Mouse (Mus musculus) thymus, postnatal 25 days (tissue): ENCODE data around the gene Braf.

Source experiments
- DNase-seq: peaks from one replicate; pipeline ENCODE4 v3.0.0; 2022

Gene Braf

DNA sequence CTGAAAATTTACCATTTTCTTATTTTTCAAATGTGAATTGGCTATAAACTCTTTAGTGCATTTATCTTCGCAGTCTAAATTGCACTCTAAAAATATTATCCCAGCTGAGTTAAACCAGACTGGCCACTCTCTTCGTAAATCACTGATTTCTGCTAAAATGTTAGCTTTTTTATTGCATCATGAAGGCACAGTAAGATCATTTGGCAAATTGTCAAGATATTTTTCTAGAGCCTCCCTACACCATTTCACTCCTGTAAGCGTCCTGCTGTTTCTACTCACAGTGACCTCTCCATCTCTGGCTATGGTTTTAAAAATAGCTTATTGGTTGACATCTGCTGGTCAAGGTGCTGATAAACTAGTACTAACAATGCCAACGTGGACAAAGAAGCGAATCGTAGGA lies 119.2 kb downstream of the Braf start:
- DNase-seq = no peak

DNA sequence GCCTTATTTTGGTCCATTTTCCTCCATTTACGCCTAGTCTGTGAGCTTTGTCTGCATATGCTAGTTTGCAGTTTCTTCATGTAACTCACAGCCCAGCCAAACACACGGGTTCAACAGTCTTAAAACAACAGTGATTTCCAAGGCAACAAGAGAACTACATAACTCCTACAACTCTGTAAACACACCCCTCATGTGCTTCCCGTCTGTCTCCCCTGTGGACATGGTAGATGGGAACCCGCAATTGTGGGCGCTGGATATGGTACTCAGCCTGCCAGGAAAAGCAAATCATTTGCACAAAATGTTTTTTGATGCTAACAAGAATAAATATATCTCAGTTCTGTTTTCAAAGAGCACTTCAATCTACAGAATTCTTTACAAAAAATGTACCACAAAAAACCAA lies 120.7 kb downstream of the Braf start:
- no peak for DNase-seq

DNA sequence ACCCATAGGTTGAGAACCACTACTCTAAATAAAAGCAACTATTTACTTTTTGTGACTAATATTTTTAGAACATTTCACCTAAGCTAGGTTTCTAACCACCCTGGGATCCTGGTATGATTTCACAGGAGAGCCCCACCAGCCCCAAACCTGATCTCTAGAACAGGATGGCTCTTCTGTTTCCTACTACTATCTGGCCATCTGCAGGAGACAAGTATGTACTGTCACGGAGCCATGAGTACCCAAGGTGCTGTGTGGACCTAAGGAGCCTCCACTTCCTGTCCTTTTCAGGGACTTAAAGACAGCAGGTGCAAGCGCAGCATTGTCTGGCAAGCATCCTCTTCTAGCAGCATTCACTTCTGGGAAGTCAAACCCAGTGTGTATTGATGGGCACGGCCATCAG lies 123.4 kb downstream of the Braf start:
- DNase-seq = no peak

DNA sequence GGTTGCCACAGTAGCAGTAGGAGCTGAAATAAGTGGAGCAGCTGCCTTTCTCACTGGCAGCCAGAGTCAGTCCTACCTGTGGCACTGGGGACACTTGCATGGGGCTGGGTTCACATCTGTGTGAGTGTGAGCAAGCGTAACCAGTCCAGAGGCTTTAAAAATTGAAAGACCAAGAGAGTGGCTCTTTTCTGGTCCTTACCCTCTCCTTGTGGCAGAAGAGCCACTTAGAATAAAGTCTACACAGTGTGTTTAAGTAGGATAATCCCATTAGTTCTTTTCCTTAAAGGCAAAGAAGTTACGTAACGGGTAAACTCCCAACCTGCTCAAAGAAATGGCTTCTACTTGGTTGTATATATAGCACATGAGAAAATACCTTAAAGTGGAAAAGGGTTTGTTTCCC lies 124.4 kb downstream of the Braf start:
- DNase-seq = no peak

DNA sequence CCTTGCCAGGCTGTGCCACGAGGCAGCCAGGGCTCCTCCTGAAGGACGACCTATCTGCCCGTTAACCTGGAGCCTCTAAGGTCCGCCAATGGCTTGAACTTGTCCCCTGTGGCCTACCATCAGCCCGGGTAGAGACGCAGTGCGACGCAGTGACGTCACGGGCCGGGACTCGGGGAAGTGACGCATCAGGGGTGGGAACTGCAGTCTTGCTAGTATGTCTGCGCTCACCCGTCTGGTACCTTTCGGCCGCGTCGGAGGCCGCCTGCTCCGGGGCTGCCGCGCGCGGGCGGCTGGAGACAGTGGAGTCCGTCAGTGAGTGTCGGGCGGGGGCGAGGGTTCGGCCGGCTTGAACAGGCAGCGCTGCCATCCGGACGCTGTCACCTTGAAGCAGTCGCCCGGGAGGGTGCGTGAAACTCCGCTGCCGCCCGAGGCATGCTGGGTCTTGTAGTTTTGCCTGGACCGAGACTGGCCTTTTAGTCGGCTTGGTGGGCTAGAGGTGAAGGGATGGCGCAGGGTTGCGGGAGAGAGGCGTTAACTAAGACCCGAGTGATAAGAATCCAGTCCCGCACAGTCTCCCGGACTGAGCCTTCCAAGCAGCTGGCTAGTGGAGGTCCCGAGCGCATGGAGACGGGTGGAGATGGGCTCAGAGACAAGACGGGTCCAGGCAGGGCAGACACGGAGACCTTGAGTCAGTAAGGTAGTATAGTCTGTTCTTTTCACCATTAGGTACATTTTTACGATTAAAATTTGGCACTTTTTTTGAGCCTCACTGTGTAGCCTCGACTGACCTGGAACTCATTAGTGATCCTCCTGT lies 132.7 kb downstream of the Braf start, which contains the start of gene Ndufb2:
Gene Ndufb2, plus strand, starts transcription at position 174 of the 814 bp plus-strand sequence.
- DNase-seq = peak; percentile 94

DNA sequence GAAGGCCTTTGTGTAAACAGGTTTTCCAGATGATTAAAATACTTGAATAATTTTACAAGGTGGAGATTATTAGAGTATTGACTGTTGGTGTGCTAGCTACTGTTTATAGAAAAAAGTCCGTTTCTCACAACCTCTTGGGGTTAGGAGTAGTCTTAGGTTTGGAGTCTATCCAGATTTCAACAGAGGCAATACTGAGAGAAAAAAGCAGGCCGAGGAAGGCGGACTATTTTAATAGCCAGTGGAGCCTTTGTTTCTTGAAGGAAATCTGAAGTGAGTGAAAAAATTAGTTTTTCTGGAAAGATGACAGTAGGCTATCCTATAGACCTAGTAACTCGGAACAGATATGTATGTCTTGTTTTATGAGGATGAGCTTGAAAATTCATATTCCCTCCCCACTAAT lies 133.8 kb downstream of the Braf start:
- DNase-seq = no peak

DNA sequence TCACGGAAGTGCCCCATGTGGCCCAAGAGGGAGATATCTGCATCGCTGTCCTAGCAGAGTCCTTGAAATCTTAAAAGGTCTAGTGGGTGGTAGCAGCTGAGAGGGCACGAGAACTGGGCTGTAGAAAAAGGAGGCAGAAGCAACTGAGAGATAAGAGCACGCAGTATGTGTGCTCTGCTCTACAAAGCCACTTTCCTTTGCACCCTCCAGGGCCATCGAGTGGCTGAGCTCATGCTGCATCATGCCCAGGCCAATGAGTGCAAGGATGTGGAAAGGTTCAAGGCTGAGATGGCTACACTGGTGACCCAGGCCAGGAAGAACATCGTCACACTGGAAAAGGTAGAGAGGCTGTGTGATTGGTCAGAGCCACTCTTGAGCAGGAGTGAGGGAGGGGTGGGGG lies 139.7 kb downstream of the Braf start, which contains the start of gene Gm42420:
Gene Gm42420, plus strand, starts transcription at position 237 of the 400 bp plus-strand sequence.
- no peak for DNase-seq

DNA sequence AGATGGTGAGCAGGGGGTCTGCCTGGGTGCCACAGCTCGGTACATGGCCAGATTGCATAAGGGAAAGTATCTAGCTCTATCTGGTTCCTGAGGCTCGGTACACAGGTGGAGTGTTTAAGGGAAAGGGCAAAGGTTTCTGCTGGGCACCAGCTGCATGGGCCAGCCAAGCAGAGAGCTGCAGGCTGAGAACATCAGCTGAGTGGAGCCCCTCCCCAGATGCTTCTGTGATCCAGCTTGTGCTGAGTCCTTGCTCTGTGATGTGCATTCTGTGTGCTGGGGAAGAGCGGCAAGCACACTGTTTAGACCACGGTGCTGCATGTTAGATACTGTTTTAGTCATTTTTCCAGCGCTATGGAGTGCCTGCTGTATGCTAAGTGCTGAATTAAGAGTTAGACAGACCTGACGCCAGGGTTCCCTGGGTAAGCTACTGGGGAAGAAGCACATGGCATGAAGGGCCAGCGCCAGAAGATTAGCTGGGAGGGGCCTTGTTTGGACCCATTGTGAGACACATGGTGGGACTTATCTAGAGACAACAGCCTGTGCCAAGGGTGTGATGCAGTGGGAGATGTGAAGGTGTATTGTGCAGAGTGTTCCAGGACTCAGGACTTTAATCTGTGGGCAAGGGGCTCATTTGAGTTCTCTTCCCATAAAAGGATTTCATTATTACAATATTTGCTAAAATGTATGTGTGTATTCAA lies 144.0 kb downstream of the Braf start:
- DNase-seq = no peak

DNA sequence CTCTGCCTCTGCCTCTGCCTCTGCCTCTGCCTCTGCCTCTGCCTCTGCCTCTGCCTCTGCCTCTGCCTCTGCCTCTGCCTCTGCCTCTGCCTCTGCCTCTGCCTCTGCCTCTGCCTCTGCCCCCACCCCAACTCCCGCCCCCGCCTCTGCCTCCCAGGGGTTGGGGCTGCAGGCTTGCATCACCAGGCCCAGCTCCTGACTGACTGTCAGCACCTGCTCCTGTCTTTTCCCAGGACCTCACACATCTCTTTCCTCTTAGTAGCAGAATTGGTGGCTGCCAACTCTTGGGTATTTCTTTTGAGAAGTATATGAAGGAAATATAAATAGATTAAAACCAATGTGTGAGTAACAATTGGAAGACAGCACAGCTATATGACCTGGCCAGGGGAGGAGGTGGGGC lies 144.7 kb downstream of the Braf start:
- no peak for DNase-seq

DNA sequence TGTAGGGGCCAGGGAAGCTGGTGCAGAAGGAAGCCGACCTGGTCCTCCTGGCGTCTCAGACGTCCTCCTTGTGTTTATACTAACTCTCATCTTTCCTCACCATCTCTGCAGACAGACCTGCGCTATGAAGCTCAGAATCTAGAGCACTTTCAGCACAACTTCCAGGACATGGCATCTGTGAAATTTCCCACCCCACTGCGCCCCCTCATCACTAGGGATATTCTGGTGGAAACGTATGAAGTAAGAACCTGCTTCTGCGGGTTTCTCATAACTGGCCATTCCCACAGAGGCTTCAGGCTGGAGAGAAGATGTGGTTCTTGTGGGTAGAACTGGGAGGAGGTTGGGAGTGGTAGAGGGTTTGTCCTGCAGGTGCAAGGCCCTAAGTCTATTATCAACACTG lies 145.7 kb downstream of the Braf start:
- DNase-seq = no peak

DNA sequence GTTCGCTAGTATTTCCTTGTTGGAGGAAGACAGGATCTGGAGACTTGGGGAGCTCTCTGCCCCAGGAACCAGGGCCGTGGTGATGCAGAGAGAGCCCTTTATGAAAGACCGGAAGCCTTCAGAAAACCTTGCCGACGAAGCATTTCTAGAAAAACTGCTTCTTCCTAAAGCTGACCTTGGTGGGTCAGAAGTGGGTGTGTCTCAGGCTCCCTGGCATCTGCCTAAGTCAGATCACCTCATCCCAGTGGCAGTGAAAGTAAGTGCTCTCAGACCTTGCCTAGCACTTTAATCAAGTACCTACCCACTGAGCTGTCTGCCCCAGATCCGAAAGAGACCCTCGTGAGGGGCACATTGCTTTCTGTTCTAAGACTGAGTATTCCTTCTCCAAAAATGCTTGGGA lies 150.3 kb downstream of the Braf start:
- DNase-seq = no peak

DNA sequence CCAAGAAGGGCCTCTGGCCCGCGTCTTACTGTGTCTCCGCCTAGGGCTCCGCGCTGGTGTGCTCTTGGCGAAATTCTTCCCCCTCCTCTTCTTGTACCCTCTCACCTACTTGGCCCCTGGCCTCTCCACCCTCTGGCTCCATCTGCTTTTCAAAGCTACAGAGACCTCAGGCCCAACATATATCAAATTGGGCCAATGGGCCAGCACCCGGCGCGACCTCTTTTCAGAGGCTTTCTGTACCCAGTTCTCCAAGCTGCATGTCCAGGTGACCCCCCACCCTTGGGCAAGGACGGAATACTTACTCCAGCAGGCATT lies 150.8 kb downstream of the Braf start:
- DNase-seq = peak; percentile 6

DNA sequence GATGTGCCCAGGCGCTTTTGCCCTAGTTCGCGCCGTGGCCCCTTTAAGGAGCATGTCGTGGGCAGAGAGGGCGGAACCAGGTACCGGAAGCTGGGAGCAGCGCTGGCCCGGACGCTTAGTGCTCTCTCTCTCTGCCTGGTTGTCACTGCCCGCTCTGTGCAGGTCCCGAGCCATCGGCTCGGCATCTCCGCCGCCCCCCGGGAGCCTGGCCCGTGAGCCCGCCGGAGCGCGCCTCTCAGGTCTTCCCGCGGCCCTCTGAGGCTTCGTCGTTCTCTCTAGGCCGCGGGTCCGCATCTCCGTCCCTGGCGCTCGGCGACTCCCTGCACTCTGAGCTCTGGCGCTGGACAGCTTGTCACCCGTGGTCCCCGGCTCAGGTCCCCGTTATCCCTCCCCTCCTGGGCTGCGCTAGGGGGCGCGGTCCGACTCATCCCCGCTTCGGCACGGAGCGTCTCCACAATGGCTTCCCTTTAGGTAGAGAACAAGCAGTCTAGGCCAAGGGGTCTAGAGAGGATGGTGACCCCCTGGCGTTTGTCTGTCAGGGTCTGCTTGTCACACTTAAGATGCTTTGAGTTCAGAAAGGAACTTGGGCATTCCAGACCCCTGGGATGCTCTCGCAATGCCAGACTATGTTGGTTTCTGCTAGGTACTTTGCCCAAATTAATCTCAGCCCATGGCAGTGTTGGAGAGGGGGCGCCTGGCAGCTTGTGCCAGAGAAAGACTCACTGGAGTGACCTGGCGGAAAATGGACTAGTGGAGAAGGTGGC lies 151.3 kb downstream of the Braf start, which contains the start of gene Adck2:
Gene Adck2, plus strand, starts transcription at position 83 of the 764 bp plus-strand sequence.
- DNase-seq = peak; percentile 82

DNA sequence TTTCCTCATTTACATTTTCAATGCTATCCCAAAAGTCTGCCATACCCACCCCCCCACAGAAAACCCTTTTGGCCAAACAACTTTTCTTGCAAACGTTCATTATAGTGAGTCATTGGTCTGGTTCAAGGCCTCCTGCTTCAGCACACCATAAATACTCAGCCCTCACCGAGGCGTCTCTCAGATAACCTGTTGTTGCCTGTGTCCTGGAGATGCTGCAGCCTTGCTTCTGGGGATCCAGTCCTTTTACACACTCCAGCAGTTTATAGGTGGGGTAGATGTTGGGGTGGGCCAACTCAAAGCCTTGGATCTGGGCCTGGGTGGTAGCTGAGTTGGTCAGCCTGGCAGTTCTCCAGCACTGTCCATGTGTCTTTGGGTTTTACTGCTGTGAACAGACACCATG lies 154.8 kb downstream of the Braf start:
- DNase-seq = no peak

DNA sequence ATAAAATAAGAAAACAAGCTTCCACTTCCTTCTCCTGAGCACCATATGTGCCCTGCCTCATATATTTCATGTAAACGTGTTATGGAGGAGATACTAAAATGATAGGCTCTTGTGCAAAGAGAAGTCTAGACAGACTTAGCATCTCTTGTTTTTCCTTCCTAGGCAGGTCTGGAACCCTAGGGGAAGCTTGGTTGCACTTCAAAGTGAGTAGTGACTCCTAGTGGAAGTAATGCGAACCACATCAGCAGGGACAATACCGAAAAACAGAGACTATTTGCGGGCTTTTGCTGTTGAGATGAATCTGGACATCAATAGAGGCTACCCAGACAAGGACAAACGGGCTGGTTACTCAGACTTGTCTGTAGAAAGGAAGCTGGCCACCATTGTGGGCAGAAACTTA lies 157.7 kb downstream of the Braf start:
- peak; percentile 19 for DNase-seq

DNA sequence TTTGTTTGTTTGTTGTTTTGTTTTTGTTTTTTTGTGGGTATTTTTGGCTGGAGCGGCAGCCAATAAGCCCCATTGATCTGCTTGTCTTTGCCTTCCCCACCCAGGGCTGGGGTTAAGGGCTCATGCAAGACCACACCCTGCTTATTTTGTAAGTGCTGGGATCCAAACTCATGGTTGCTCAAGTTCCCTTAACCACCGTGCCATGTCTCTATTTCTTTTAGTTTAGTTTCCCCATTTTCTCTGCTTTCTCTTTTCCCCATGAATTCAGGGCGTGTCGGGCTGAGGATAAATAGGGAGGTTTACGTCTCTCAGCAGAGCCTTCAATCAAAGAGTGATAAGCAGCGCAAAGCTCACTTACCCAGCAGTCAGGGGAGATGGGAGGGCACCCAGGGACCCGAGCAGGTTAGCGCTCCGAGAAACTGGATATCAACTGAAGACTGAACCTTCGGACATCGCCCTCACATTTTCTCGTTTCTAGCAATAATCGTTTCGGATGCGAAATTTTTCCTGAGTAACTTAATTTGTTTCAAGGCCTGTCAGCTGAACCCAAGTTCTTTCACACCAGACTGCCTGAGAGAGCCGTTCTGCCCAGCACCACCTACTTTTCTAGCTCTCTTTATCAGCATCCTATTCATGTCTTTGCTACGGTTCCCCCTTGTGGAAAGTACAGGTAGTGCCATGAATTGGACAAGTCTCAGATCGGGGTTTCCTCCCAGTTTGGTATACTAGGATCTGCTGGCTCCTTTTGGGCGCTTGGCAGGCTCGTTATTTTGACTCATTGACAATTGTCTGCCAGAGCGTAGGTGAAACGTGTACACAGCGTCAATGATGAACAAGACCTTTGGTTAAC lies 162.9 kb downstream of the Braf start:
- peak; percentile 75 for DNase-seq

DNA sequence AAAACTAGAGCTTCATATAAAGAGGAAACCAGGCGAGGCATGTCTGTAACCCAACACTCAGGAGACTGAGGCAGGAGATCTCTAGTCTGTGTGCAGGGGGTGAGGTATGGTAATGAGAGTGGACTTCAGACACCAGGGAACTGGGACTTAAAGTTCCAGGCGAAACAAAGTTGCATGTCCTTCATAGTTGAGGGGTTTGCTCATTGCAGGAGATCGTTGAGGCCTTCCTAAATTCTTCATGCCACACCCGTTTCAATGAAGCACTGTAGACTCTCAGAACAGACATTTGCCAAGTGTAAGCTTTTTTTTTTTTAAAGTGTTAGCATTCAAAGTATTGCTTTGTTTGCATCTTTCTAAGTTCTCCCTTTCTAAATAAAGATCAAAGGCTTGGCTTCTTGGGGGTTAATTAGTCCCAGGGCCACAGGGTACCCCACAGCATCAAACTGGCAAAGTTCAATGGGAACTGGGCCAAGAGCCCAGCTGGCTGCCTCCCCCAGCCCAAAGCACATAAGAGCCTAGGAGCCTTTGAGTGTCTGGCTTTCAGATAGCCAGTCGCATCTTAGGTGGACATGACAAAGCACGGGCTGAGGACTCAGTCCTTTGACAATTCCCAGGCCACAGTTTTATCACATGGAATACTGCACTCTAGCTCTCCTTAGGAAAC lies 165.9 kb downstream of the Braf start:
- no peak for DNase-seq

DNA sequence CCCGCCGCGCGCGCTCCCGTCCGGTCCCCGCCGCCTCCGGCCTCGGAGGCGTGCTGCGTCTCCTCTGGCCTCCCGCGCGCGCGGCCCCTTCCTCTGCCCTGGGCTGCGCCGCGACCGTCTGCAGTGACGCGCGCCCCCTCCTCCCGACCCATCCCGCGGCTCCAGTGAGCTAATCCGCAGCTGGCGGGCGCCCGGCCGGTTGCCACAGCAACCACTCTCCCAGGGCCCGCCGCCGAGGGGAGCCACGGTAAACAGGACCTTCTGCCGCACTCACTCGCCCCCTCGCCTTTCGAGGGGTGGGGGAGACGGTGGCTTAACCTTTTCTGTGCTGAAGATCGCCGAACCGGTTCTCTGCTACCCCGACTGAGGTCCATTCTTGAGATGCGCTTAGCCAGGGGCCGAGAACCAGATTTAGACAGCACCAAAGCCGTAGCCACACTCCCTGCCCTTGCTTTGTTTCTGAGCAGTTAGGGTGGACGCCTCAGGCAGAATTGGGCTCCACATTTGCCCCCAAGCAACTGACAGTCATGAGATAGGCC lies 167.5 kb downstream of the Braf start, which contains the start of gene Dennd2a:
Gene Dennd2a, minus strand, starts transcription at position 145 of the 539 bp plus-strand sequence.
- peak; percentile 39 for DNase-seq

DNA sequence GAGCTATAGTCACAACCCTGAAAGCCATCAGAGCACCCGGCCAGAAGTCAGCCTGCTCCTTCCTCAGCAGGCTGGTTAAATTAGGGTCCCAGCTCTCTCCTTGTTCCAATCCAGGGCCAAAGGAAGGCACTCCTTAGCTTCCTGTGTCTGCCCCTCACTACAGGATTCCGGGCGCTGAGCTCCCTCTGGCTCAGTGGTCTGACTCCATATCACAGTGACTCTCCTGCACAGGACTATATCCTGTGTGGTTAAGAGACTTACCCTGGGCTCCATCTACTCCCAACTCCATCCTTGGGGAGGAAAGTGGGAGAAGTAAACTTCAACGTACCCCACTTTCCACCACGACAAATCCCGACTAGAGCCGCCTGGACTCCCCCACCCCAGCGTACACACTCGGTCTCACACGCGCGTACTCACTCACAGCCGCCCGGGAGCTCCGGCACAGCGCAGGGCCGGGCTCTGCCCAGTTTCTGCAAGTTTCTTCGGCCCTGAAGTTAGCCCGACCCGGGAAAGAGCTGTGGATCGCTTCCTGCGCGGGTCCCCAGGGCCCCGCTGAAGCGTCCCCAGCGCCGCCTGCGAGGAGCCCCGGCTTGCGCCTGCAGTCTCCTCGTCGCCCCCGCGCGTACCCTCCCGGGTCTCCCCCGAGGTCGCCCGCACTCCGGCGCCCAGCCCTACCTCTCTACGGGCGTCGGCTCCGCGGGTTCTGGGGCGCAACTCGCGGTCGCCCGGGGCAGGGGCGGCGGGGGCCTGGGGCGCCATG lies 168.2 kb downstream of the Braf start:
- DNase-seq = peak; percentile 23

DNA sequence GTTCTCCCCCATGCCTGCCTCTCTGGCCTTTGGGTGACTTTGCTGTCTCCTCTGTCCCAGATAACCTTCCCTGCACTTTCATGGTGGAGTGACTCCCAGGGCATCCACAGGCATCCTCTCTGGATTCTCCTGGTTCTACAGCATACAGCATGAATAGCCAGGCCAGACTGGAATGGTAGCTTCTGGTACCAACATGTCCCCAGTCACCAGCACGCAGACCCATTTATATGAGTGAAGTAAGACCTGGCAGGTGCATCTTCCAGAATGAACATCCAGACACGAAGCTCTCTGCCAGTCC lies 169.7 kb downstream of the Braf start:
- no peak for DNase-seq
